Mouse (Mus musculus): ENCODE data around the gene Atp2b4. TPM values are rescaled to one million over a fixed set of nuclear protein-coding genes. Genes with fewer than 3 reads are reported as not detected.

The Atp2b4 gene
- polyA plus RNA-seq, 1 experiment from 2014 or later = 38.8 TPM

DNA sequence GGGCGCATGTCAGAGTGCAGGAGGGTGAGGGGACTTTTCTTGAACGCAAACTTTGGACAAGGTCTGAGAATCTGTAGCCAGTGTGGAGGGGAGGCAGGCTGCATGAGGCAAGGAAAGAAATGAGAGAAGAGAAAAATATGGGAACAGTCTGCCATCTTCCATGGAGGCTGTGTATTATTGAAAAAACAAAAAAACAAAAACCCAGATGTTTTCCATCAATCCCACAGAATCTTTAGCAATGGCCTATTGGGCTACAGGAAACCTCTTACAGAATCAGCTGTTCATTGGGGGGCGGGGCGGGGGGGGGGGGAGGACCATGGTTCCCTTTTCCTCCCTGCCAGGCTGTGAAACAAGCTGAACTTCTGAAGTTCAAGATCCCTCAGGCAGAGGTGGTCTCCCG lies 31.9 kb upstream of the Atp2b4 start:
- Histone ChIP-seq H3K4me2 (replicated peaks; ENCODE audit: low read depth, low read length) (no peak overlapping the region), H3K9me3 (ENCODE audit: control insufficient read depth, low read depth, low read length) (no peaks in the 10 kb centered on the region), H3K36me3 (ENCODE audit: control insufficient read depth, insufficient read depth, low read length) (no peaks in the 10 kb centered on the region), H3K27ac (ENCODE audit: low read length) (peak overlapping the region; percentile 21; the same call in 1 of the 2 replicates), H3K4me1 (ENCODE audit: control insufficient read depth, insufficient read depth, low read length) (peaks cover 7% of the 10 kb centered on the region; the same call in 1 of the 2 replicates), H3K9ac (replicated peaks; ENCODE audit: low read depth, low read length) (no peak overlapping the region), H3K4me3 (ENCODE audit: low read depth, low read length) (no peak overlapping the region), H3K27me3 (ENCODE audit: control insufficient read depth, insufficient read depth, low read length) (no peaks in the 10 kb centered on the region)
- WGBS = 43% methylated on average over 5 of the region's 5 CpGs
- ATAC-seq (ENCODE audit: insufficient number of reproducible peaks, insufficient read depth, low FRiP score, low read depth) = no peak

DNA sequence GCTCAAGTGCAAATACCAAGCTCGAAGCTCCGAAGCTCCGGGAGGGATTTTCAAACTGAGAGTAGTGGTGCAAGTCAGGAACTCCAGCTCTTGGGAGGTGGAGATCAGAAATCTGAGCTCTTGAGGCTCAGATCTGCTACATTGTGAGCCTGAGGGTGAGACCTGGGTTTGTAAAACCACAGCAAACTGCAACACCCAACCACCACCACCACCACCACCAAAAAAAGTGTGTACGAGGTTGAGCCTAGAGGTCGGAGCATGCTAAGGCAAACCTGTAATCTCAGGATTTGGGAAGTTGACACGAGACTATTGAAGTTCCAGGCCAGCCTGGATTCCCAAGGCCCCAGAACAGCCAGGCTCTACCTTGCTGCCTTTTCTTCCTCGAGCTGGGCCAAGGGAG lies 25.4 kb upstream of the Atp2b4 start:
- H3K4me3 ChIP-seq (ENCODE audit: low read depth, low read length) = no peak overlapping the region
- no peak overlapping the region for H3K4me2 ChIP-seq (replicated peaks; ENCODE audit: low read depth, low read length)
- H3K36me3 ChIP-seq (ENCODE audit: control insufficient read depth, insufficient read depth, low read length) = no peaks in the 10 kb centered on the region
- 0 out of 2 replicates have a peak, but pooled peaks cover 4% of the 10 kb centered on the region for H3K4me1 ChIP-seq (ENCODE audit: control insufficient read depth, insufficient read depth, low read length)
- WGBS = 72% methylated on average over 7 of the region's 7 CpGs
- H3K9me3 ChIP-seq (ENCODE audit: control insufficient read depth, low read depth, low read length) = no peaks in the 10 kb centered on the region
- no peak overlapping the region for H3K27ac ChIP-seq (ENCODE audit: low read length)
- H3K9ac ChIP-seq (replicated peaks; ENCODE audit: low read depth, low read length) = no peak overlapping the region
- no peaks in the 10 kb centered on the region for H3K27me3 ChIP-seq (ENCODE audit: control insufficient read depth, insufficient read depth, low read length)
- ATAC-seq (ENCODE audit: insufficient number of reproducible peaks, insufficient read depth, low FRiP score, low read depth) = no peak

DNA sequence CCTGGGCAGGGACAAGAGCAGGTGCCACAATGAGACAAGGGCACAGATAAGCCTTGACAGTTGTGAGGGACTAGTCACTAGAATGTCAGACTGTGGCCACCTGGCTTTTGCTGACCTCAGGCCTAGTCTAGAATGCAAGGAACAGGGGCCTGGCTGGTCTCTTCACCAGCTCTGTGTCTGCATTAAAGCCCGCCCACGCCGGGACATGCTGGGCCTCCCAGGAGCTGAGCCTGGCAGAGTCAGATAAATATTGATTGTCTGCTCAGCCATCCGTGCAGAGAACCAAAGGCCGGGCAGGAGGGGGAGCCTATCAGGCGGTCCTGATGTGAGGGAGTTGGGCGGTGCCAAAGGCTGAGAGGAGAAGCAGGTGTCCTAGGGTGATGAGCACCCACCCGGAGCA lies 24.7 kb upstream of the Atp2b4 start:
- no peak overlapping the region for H3K4me3 ChIP-seq (ENCODE audit: low read depth, low read length)
- 19% methylated on average over 8 of the region's 8 CpGs for WGBS
- no peaks in the 10 kb centered on the region for H3K9me3 ChIP-seq (ENCODE audit: control insufficient read depth, low read depth, low read length)
- no peaks in the 10 kb centered on the region for H3K36me3 ChIP-seq (ENCODE audit: control insufficient read depth, insufficient read depth, low read length)
- H3K27ac ChIP-seq (ENCODE audit: low read length) = peak overlapping the region; percentile 48; the same call in 1 of the 2 replicates
- peak; percentile 90; the same call in 1 of the 2 replicates for ATAC-seq (ENCODE audit: insufficient number of reproducible peaks, insufficient read depth, low FRiP score, low read depth)
- H3K9ac ChIP-seq (replicated peaks; ENCODE audit: low read depth, low read length) = no peak overlapping the region
- H3K4me2 ChIP-seq (replicated peaks; ENCODE audit: low read depth, low read length) = no peak overlapping the region
- 0 out of 2 replicates have a peak, but pooled peaks cover 4% of the 10 kb centered on the region for H3K4me1 ChIP-seq (ENCODE audit: control insufficient read depth, insufficient read depth, low read length)
- H3K27me3 ChIP-seq (ENCODE audit: control insufficient read depth, insufficient read depth, low read length) = no peaks in the 10 kb centered on the region

DNA sequence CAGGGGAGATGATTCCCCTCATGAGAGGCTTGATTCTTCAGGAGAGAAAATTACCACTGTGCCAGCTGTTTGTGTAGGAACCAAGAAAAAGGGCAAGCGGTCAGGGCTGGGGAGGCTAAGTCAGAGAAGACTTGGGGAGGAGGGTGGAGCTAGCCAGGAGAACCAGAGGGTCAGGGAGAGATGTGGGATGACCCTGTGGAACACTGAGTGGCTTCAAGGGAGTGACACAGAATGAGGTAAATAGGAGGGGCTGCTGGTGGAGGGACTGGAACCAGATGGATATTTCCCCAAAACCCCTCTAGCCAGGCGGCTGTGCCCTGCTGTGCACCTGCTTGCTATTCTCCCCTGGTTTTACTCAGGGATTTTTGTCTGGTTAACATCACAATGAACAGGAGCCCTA lies 24.3 kb upstream of the Atp2b4 start:
- Histone ChIP-seq H3K27me3 (ENCODE audit: control insufficient read depth, insufficient read depth, low read length) (no peaks in the 10 kb centered on the region), H3K9me3 (ENCODE audit: control insufficient read depth, low read depth, low read length) (no peaks in the 10 kb centered on the region), H3K4me3 (ENCODE audit: low read depth, low read length) (no peak overlapping the region), H3K27ac (ENCODE audit: low read length) (peak overlapping the region; percentile 48; the same call in 1 of the 2 replicates), H3K4me2 (replicated peaks; ENCODE audit: low read depth, low read length) (no peak overlapping the region), H3K4me1 (ENCODE audit: control insufficient read depth, insufficient read depth, low read length) (0 out of 2 replicates have a peak, but pooled peaks cover 4% of the 10 kb centered on the region), H3K36me3 (ENCODE audit: control insufficient read depth, insufficient read depth, low read length) (no peaks in the 10 kb centered on the region), H3K9ac (replicated peaks; ENCODE audit: low read depth, low read length) (no peak overlapping the region)
- ATAC-seq (ENCODE audit: insufficient number of reproducible peaks, insufficient read depth, low FRiP score, low read depth) = no peak
- WGBS = 63% methylated on average over 2 of the region's 2 CpGs

DNA sequence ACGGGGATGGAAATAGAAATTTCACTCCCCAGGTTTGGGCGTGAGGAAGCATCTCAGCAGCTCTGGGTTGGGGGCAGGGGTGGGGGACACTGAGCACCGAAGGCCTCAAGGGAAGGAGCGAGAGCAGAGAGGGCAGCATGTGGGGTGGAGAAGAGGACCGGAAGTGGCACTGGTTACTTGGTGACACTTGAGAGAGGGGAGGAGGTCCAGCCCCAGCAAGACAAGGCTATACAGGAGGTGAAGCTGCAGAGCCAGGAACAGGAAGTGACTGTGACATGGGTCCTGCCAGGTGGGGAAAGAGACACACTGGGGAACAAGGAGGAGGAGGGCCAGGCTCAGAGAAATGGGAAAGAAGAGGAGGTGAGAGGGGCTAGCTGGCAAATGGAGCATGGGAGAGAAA lies 20.3 kb upstream of the Atp2b4 start:
- no peaks in the 10 kb centered on the region for H3K9me3 ChIP-seq (ENCODE audit: control insufficient read depth, low read depth, low read length)
- no peaks in the 10 kb centered on the region for H3K36me3 ChIP-seq (ENCODE audit: control insufficient read depth, insufficient read depth, low read length)
- H3K27ac ChIP-seq (ENCODE audit: low read length) = no peak overlapping the region
- 58% methylated on average over 5 of the region's 5 CpGs for WGBS
- H3K4me3 ChIP-seq (ENCODE audit: low read depth, low read length) = no peak overlapping the region
- H3K4me1 ChIP-seq (ENCODE audit: control insufficient read depth, insufficient read depth, low read length) = 0 out of 2 replicates have a peak, but pooled peaks cover 4% of the 10 kb centered on the region
- no peak for ATAC-seq (ENCODE audit: insufficient number of reproducible peaks, insufficient read depth, low FRiP score, low read depth)
- no peak overlapping the region for H3K4me2 ChIP-seq (replicated peaks; ENCODE audit: low read depth, low read length)
- no peaks in the 10 kb centered on the region for H3K27me3 ChIP-seq (ENCODE audit: control insufficient read depth, insufficient read depth, low read length)
- H3K9ac ChIP-seq (replicated peaks; ENCODE audit: low read depth, low read length) = no peak overlapping the region

DNA sequence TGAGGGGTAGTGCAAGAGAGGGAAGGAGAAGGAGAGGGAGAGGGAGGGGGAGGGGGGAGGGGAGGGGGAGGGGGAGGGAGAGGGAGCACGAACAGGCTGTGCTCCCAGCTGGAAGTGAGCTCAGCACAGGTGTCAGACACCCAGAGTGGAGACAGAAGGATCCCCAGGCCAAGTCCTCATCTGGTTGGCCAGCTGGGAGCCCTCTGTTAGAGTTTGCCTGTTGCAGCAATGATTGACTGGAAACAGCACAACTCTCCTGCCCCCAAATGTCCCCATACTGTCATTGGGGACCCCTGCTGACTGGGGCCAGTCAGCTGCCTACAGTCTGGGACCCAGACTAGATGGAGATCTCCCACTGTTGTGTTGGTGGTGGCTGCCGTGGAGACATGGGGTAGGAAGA lies 19.3 kb upstream of the Atp2b4 start:
- Histone ChIP-seq H3K9ac (replicated peaks; ENCODE audit: low read depth, low read length) (no peak overlapping the region), H3K4me2 (replicated peaks; ENCODE audit: low read depth, low read length) (no peak overlapping the region), H3K27me3 (ENCODE audit: control insufficient read depth, insufficient read depth, low read length) (no peaks in the 10 kb centered on the region), H3K9me3 (ENCODE audit: control insufficient read depth, low read depth, low read length) (no peaks in the 10 kb centered on the region), H3K4me1 (ENCODE audit: control insufficient read depth, insufficient read depth, low read length) (0 out of 2 replicates have a peak, but pooled peaks cover 4% of the 10 kb centered on the region), H3K4me3 (ENCODE audit: low read depth, low read length) (no peak overlapping the region), H3K36me3 (ENCODE audit: control insufficient read depth, insufficient read depth, low read length) (no peaks in the 10 kb centered on the region), H3K27ac (ENCODE audit: low read length) (no peak overlapping the region)
- WGBS = 40% methylated on average over 2 of the region's 2 CpGs
- ATAC-seq (ENCODE audit: insufficient number of reproducible peaks, insufficient read depth, low FRiP score, low read depth) = no peak

DNA sequence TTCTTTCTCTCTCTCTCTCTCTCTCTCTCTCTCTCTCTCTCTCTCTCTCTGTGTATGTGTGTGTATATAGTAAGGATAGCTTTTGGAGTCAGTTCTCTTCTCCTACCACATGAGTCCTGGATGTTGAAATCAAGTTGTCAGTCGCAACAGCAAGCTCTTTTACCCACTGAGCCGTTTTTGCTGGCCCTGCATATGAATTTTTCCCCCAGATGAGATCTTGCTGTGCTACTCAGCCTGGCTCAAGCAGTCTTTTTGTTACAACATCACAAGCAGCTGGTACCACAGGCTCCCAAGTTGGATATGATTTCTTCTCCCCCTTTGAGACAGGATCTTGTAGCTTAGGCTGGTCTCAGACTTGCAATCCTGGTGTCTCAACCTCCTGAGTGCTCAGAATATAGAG lies 17.7 kb upstream of the Atp2b4 start:
- no peaks in the 10 kb centered on the region for H3K36me3 ChIP-seq (ENCODE audit: control insufficient read depth, insufficient read depth, low read length)
- ATAC-seq (ENCODE audit: insufficient number of reproducible peaks, insufficient read depth, low FRiP score, low read depth) = no peak
- 80% methylated on average over 2 of the region's 2 CpGs for WGBS

DNA sequence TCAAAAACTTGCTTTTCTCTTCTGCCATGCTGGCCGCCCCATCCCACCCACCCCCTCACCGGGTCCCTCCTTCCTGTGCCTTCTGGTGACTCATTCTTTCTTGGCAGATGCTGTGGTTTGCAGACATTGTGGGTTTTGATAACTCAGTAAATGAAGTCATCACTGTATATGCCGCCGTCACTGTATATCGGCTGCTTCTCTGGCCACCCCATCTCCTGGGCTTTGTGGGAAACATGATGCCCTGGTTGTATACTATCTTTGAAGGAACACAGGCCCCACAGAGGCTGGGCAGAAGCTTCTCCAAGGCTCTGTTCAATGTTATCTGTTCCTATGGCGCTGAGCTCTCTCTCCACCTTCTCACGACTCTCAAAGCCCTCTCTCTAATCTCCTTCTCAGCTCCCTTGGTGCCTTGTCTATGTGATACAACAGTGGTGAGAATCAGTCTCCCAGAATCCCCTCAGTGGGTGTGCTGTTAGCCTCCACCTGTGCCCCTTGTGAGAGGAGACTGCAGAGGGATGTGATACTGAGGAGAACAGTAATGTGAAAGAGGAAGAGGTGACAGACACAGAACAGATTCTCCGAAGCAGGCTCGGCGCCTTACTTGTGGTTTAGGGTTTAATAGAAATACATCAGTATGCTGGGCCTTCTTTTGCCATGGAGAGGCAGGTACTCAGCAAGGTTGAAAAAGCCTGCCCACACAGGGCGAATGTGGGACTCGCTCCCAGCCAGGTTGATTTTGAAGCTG lies 15.1 kb upstream of the Atp2b4 start:
- Histone ChIP-seq H3K4me2 (replicated peaks; ENCODE audit: low read depth, low read length) (no peak overlapping the region), H3K4me1 (ENCODE audit: control insufficient read depth, insufficient read depth, low read length) (no peaks in the 10 kb centered on the region), H3K4me3 (ENCODE audit: low read depth, low read length) (no peak overlapping the region), H3K9ac (replicated peaks; ENCODE audit: low read depth, low read length) (no peak overlapping the region), H3K9me3 (ENCODE audit: control insufficient read depth, low read depth, low read length) (no peaks in the 10 kb centered on the region), H3K36me3 (ENCODE audit: control insufficient read depth, insufficient read depth, low read length) (no peaks in the 10 kb centered on the region), H3K27ac (ENCODE audit: low read length) (no peak overlapping the region), H3K27me3 (ENCODE audit: control insufficient read depth, insufficient read depth, low read length) (no peaks in the 10 kb centered on the region)
- peak; percentile 49; the same call in 1 of the 2 replicates for ATAC-seq (ENCODE audit: insufficient number of reproducible peaks, insufficient read depth, low FRiP score, low read depth)
- 64% methylated on average over 12 of the region's 12 CpGs for WGBS

More for the DNA sequence above, 17.7 kb upstream of the Atp2b4 start:
- Histone ChIP-seq H3K4me1 (ENCODE audit: control insufficient read depth, insufficient read depth, low read length) (0 out of 2 replicates have a peak, but pooled peaks cover 4% of the 10 kb centered on the region), H3K4me3 (ENCODE audit: low read depth, low read length) (no peak overlapping the region), H3K9ac (replicated peaks; ENCODE audit: low read depth, low read length) (no peak overlapping the region), H3K27me3 (ENCODE audit: control insufficient read depth, insufficient read depth, low read length) (no peaks in the 10 kb centered on the region), H3K9me3 (ENCODE audit: control insufficient read depth, low read depth, low read length) (no peaks in the 10 kb centered on the region), H3K27ac (ENCODE audit: low read length) (no peak overlapping the region), H3K4me2 (replicated peaks; ENCODE audit: low read depth, low read length) (no peak overlapping the region)
